Mouse (Mus musculus) intestine, embryonic 15.5 days (tissue): ENCODE data around the gene Cklf. TPM values are rescaled to one million over a fixed set of nuclear protein-coding genes. Genes with fewer than 3 reads are reported as not detected.
"Not testable (repeated sequence)": the region's sequence is repeated elsewhere in the genome, so short reads cannot be mapped to it uniquely, and the experiment has no call there.

Experiments
- ATAC-seq: fragments of 200-750 bp; cut with Nextera tagmentation; 2 replicates; pipeline ENCODE4 v1.8.0; 2017; ENCODE audit warnings: moderate TSS enrichment, moderate library complexity
- H3K27ac ChIP-seq: fragments of 300-500 bp; sonication (generic); 2 replicates; pipeline ENCODE4 v1.5.1; 2015; ENCODE audit warnings: mild to moderate bottlenecking, inconsistent platforms
- H3K27me3 ChIP-seq: fragments of 300-500 bp; sonication (generic); replicated peaks from 2 replicates; pipeline ENCODE4 v1.6.1; 2015; ENCODE audit warnings: inconsistent platforms
- H3K36me3 ChIP-seq: fragments of 300-500 bp; sonication (generic); 2 replicates; pipeline ENCODE4 v1.6.1; 2015; ENCODE audit warnings: inconsistent platforms
- H3K4me1 ChIP-seq: fragments of 300-500 bp; sonication (generic); replicated peaks from 2 replicates; pipeline ENCODE4 v1.6.1; 2015; ENCODE audit warnings: inconsistent platforms
- H3K4me2 ChIP-seq: fragments of 300-500 bp; sonication (generic); replicated peaks from 2 replicates; pipeline ENCODE4 v1.6.1; 2015; ENCODE audit warnings: mild to moderate bottlenecking, inconsistent platforms
- H3K4me3 ChIP-seq: fragments of 300-500 bp; sonication (generic); replicated peaks from 2 replicates; pipeline ENCODE4 v1.5.1; 2015; ENCODE audit warnings: inconsistent platforms
- H3K9ac ChIP-seq: fragments of 300-500 bp; sonication (generic); 2 replicates; pipeline ENCODE4 v1.6.1; 2015; ENCODE audit warnings: inconsistent platforms
- H3K9me3 ChIP-seq: fragments of 300-500 bp; sonication (generic); 2 replicates; pipeline ENCODE4 v1.6.1; 2016; ENCODE audit warnings: inconsistent platforms
- WGBS: fragments of 180-500 bp; shearing (Covaris S2); methylation state at CpG from one replicate; pipeline ENCODE4 v1.1.7; 2015; 5-methylcytosine and 5-hydroxymethylcytosine counted together
- polyA plus RNA-seq: library from polyadenylated mRNA; unstranded; fragments of >200 nt; fragmentation: Nextera tagmentation; extraction: Ambion mirVana; gene quantifications from 2 replicates; pipeline ENCODE4 v1.2.1, GENCODE M21; 2015

The Cklf gene
- polyA plus RNA-seq, 1 experiment from 2014 or later: 37.2 TPM

DNA sequence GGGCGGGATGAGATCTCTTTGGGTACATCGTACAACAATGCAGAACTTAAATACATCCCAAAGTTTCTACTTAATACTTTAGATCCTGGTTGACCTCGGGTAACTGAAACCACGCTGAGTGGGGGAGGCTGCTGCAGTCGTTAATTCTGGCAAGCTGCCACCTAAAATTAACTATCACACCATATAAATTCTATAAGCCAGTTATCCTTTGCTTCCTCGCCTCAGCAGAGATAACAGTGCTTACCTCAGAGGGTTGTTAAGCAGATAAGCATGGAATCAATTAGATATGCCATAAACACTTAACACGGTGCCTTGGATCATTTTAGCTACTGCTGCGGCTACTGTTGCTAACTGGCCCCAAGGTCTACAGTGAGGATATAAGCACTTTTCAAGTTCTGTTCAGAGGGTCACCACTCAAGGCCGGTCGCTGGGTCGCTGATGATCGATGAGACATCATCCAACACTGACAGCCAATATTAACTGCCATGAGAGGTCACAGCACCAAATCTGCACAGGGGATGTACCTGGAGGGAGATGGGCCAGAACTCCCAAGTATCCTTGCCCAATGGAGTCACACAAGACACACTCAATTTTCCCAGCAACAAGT lies 8.5 kb upstream of the Cklf start:
- 0 out of 2 replicates have a peak, but pooled peaks have one; percentile 8 for ATAC-seq
- Histone ChIP-seq H3K36me3 (peaks cover 19% of the 10 kb centered on the region; the same call in 1 of the 2 replicates), H3K27me3 (no peaks in the 10 kb centered on the region), H3K27ac (no peak overlapping the region), H3K9ac (no peak overlapping the region), H3K4me1 (peaks cover 5% of the 10 kb centered on the region; the same call in 1 of the 2 replicates), H3K9me3 (no peaks in the 10 kb centered on the region), H3K4me3 (no peak overlapping the region), H3K4me2 (no peak overlapping the region)
- 69% methylated on average over 12 of the region's 12 CpGs for WGBS

DNA sequence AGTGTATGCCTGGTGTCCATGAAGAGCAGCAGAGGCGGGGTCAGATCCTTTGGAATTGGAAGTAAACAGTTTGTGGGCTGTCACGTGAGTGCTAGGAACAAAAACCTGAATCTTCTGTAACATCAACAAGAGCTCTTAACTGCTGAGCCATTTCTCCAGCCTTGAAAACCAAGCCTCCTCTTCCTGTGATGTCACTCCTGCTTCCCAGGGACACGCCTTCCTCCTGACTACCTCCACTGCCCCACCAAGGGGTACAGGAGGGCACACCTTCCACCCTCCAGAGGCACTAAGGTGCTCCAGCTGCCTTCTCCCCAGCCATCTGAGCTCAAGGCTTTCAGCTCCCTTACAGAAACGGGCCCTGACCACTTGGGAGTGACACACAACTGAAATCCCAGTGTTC lies 4.0 kb upstream of the Cklf start:
- no peak for ATAC-seq
- Histone ChIP-seq H3K36me3 (peaks cover 2% of the 10 kb centered on the region; the same call in 1 of the 2 replicates), H3K4me3 (no peak overlapping the region), H3K27me3 (no peaks in the 10 kb centered on the region), H3K9ac (no peak overlapping the region), H3K4me2 (0 out of 2 replicates have a peak overlapping the region, but pooled peaks have one; percentile 3), H3K4me1 (peaks cover 12% of the 10 kb centered on the region), H3K9me3 (no peaks in the 10 kb centered on the region), H3K27ac (0 out of 2 replicates have a peak overlapping the region, but pooled peaks have one; percentile 6)
- 81% methylated on average over 4 of the region's 4 CpGs for WGBS

DNA sequence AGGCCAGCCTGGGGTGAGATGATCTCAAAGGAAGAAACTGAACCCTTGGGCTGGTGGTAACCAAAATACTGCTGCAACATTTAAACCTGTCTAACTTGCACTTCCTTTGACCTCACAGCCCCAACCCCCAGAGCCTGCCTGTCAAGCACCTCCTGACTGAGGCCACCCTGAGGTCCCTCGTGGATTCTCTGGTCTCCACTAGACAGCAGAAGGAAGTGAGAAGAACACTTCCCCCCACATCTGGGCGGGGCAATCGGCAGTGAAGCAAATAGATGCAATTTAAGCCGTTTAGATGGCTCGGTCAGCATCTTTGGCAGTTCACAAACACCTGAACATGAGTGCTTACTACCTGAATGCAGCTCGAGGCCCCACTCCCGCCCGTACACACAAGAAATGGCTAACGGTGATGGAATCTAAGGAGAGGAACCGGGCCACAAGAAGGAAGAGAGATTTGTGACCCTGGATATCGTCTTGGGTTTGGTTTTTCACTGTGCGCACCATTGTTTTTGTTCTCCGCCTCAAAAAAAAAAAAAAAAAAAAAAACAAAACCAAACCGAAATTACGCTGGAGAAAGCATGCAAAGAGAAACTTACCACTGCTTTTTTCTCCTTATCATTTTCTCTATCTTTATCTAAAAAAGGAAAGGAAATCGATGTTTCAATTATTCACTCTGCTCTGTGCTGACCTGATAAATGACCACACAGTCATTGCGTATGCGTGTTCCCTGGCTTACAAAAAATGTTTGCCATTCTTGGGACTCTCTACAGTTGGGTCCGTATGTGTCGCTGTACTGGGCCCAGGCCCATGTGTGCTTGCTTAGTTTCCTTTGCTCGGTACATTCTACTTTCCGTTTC lies 3.4 kb upstream of the Cklf start:
- Histone ChIP-seq H3K4me1 (peaks cover 12% of the 10 kb centered on the region), H3K27ac (0 out of 2 replicates have a peak overlapping the region, but pooled peaks have one; percentile 6)

DNA sequence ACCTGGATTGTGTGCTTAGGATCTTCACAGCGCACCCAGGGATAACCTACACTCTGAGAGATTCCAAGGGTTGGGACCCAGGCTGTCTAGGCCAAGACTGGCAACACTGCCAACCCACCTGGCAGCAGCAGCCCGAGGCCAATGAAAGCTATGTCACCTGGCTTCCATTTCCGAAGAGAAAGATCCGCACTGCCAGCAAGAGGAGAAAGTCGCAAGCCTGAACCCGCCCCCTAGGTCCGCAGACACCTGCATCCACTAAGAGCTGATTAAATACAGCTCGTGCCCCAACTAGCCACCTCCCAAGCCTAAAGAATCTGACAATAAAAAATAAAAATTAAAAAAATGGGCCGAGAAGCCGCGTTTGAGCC lies 2.8 kb upstream of the Cklf start:
- Histone ChIP-seq H3K36me3 (no peaks in the 10 kb centered on the region; the same call in 1 of the 2 replicates), H3K9ac (peak overlapping the region; percentile 84), H3K4me1 (peaks cover 12% of the 10 kb centered on the region), H3K27me3 (no peaks in the 10 kb centered on the region), H3K4me2 (peak overlapping the region; percentile 84), H3K9me3 (no peaks in the 10 kb centered on the region), H3K4me3 (peak overlapping the region; percentile 90), H3K27ac (no peak overlapping the region)
- peak; percentile 36 for ATAC-seq
- WGBS: 4% methylated on average over 11 of the region's 11 CpGs

More for the DNA sequence above, 3.4 kb upstream of the Cklf start:
- H3K36me3 ChIP-seq: no peaks in the 10 kb centered on the region; the same call in 1 of the 2 replicates
- peak overlapping the region; percentile 84 for H3K4me2 ChIP-seq
- H3K9me3 ChIP-seq: no peaks in the 10 kb centered on the region
- WGBS: 62% methylated on average over 22 of the region's 22 CpGs
- ATAC-seq: no peak
- H3K9ac ChIP-seq: peak overlapping the region; percentile 84
- no peaks in the 10 kb centered on the region for H3K27me3 ChIP-seq
- H3K4me3 ChIP-seq: peak overlapping the region; percentile 90

DNA sequence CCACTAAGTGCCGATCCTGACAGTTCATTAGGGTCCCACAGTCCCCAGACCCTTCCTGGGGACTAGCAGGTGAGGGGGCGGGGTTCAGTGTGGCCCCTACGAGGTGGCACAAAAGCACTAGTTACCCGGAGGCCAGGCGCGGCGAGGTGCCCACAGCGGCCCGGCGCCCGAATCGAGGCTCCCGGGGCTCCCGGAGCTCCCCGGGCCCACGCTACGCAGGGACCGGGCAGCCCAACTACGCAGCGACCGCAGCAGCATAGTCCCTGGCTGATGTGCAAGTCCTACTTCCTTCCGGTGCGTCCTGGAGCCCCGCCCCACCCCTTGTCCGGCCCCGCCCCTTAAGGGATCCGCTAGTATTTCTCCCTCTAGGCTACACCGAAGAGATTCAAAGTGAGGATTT lies 2.4 kb upstream of the Cklf start, which contains the start of gene Tk2:
Tk2 (minus strand) TSS at position 283 of the 400 bp plus-strand sequence.
- no peaks in the 10 kb centered on the region for H3K9me3 ChIP-seq
- no peaks in the 10 kb centered on the region for H3K27me3 ChIP-seq
- peak within 1 kb of the TSS; percentile 84 for H3K4me2 ChIP-seq
- peak within 1 kb of the TSS; percentile 84 for H3K9ac ChIP-seq
- no peaks in the 10 kb centered on the region for H3K36me3 ChIP-seq
- peak; percentile 89 for ATAC-seq
- under 1% methylated on average over 28 of the region's 28 CpGs for WGBS
- H3K4me3 ChIP-seq: peak within 1 kb of the TSS; percentile 90
- peaks cover 12% of the 10 kb centered on the region for H3K4me1 ChIP-seq
- H3K27ac ChIP-seq: 0 out of 2 replicates have a peak within 1 kb of the TSS, but pooled peaks have one; percentile 52

DNA sequence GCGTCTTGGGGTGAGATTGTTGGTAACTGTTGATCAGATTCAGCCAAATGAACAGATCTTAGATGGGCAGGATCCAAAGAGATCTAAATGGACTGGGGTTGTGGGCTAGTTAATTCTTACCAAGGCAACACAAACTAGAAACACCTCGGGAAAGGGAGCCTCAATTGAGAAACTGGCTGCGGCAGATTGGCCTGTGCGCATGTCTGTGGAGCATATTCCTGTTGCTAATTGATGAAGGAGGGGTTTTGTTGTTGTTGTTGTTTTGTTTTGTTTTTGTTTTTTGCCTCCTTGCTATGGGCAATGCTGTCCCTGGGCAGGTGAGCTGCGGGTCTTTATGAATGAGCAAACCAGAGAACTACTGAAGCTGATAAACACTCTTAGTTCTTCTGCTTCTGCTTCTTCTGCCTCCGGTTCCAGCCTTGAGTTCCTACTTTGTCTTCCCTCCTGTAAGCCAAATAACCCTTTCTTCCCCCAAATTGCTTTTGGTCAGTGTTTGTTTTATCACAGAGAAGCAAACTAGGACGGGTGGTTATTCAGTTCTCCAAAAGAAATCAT lies 1.1 kb upstream of the Cklf start:
- H3K27me3 ChIP-seq: no peaks in the 10 kb centered on the region
- H3K27ac ChIP-seq: no peak overlapping the region
- peaks cover 12% of the 10 kb centered on the region for H3K4me1 ChIP-seq
- whole genome bisulfite sequencing: 82% methylated on average over 7 of the region's 7 CpGs
- H3K36me3 ChIP-seq: no peaks in the 10 kb centered on the region
- no peak overlapping the region for H3K4me3 ChIP-seq
- H3K9ac ChIP-seq: no peak overlapping the region
- ATAC-seq: no peak
- no peak overlapping the region for H3K4me2 ChIP-seq
- no peaks in the 10 kb centered on the region for H3K9me3 ChIP-seq

DNA sequence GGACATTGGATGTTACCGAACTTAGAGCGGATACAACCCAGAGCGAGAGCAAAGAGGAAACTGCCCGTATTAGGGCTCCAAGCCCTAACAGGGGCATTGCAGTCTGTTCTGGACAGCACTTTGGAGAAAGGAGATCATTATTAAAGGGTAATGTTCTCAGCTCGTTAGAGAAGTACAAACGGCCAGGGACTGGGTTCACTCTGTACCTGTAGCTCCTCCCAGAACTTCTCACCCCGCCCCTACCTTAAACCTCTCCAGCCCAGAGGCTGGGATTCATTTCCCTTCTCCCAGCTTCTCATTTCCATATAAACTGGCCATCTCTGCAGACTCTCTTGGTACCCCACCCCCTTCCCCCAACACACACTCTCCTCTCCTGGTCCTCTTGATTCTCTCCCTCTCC lies 800 bp downstream of the Cklf start:
- Histone ChIP-seq H3K4me1 (peaks cover 12% of the 10 kb centered on the region), H3K36me3 (no peaks in the 10 kb centered on the region), H3K27ac (peak overlapping the region; percentile 89; the same call in 1 of the 2 replicates), H3K9ac (peak overlapping the region; percentile 70), H3K4me3 (peak overlapping the region; percentile 60), H3K4me2 (peak overlapping the region; percentile 75), H3K27me3 (no peaks in the 10 kb centered on the region), H3K9me3 (no peaks in the 10 kb centered on the region)
- peak; percentile 56 for ATAC-seq
- 0% methylated on average over 7 of the region's 7 CpGs for WGBS

DNA sequence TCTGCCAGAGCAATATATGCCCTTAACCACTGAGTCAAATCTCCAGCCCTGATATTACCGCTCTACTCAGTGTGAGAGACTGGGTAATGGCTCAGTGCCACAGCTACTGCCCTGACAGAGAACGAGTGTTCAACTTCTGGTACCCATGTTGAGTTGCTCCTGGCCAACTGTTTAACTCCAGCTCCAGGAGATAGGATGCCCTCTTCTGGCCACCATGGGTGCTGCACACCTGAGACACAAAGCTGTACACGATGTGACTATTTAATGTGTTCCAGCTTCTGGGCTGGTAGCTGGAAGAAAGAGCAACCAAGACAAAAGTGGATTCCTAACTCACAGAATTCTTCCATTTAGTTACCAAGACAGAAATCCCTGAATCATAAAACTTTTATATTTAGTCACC lies 2.4 kb downstream of the Cklf start:
- Histone ChIP-seq H3K36me3 (0 out of 2 replicates have a peak, but pooled peaks cover 2% of the 10 kb centered on the region), H3K4me1 (no peaks in the 10 kb centered on the region), H3K4me3 (no peak overlapping the region), H3K27me3 (no peaks in the 10 kb centered on the region), H3K27ac (no peak overlapping the region), H3K4me2 (no peak overlapping the region), H3K9me3 (no peaks in the 10 kb centered on the region), H3K9ac (no peak overlapping the region)
- 90% methylated on average over 3 of the region's 3 CpGs for WGBS
- no peak for ATAC-seq

DNA sequence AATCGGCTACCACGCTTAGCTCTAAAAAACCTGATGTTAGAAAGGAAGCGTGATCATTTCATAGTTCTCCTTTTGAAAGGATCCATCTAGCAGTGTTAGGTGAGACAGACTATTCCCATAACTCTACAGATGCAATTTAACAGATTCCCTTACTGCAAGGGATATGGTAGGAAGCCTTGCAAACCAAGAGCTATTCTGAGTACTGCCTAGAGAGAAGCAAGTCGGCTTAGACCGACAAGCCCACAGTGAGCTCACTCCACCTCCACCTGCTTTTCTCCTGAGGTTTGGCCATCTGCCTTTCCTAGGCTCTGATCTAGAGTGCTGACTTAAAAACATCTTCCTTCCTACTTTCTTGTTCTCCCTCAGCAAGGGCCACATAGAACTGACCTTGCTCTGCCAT lies 11.1 kb downstream of the Cklf start:
- H3K27ac ChIP-seq, H3K9ac ChIP-seq, H3K4me2 ChIP-seq, H3K4me1 ChIP-seq, H3K27me3 ChIP-seq, H3K9me3 ChIP-seq, H3K4me3 ChIP-seq, ATAC-seq: not testable (repeated sequence)
- WGBS: 95% methylated on average over 5 of the region's 5 CpGs
- H3K36me3 ChIP-seq: peaks cover 21% of the 10 kb centered on the region

DNA sequence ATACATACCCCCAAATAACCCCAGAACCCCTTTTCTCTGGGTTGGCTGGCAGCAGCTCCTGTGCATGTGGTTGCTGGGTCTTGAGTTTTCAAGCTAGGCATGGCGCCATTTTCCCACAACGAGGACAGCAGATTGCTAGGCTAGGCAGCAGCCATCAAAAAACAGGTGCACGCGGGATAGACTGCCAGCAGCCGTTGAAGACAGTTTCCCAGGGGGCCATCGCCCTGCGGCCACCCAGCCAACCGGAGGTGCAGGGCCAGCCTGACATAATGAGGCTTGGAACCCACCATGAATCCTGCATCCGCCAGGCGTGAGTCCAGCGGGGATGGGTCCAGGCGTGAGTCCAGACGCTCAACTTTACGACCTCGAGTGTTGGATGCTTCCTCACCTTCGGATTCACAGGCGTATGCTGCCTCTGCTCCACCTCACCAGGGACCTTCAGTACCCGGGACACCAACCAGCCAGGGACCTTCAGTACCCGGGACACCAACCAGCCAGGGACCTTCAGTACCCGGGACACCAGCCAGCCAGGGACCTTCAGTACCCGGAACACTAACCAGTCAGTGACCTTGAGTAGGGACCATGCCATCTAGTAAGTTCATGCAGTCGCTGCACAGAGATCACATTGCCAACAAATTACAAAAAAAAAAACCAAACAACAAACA lies 13.7 kb downstream of the Cklf start:
- H3K9me3 ChIP-seq, H3K27ac ChIP-seq, H3K4me2 ChIP-seq, H3K27me3 ChIP-seq, H3K9ac ChIP-seq, H3K36me3 ChIP-seq, ATAC-seq, H3K4me3 ChIP-seq, H3K4me1 ChIP-seq: not testable (repeated sequence)
- WGBS: 96% methylated on average over 22 of the region's 22 CpGs

DNA sequence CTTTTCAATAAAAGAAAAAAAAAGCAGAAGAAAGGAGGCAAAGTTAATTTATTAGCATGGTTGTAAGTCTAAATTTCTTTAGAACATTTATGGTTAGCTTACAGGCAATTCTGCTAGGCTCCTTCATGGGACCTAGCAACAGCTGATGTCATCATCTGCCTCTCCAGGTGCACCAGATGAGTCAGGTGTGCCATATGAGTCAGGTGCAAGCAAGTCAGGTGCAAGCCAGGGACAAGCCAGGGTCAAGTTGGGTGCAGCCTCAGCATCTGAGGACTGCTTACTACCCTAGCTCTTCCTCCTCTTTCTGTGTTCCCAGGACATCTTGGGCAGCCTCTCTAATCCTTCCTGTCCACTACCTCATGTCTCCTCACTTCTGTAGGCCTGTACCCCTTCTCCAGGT lies 17.7 kb downstream of the Cklf start:
- Histone ChIP-seq H3K27me3 (no peaks in the 10 kb centered on the region), H3K36me3 (peaks cover 8% of the 10 kb centered on the region; the same call in 1 of the 2 replicates), H3K9me3 (no peaks in the 10 kb centered on the region), H3K4me3 (no peak overlapping the region), H3K4me2 (no peak overlapping the region), H3K9ac (no peak overlapping the region), H3K27ac (no peak overlapping the region), H3K4me1 (no peaks in the 10 kb centered on the region)
- ATAC-seq: 0 out of 2 replicates have a peak, but pooled peaks have one; percentile 20
